Mouse (Mus musculus) erythroblast, embryonic 14.5 days (primary cell): Measurements from ENCODE around the gene Klhl41.

Experiments used
- GATA1 ChIP-seq: IDR thresholded peaks from 2 replicates; pipeline ENCODE4 v1.6.1; 2012; ENCODE audit warnings: low read length, inconsistent platforms, mixed read lengths
- TAL1 ChIP-seq: IDR thresholded peaks from 3 replicates; pipeline ENCODE4 v1.6.1; 2012; ENCODE audit warnings: low read length, inconsistent platforms, mixed read lengths

DNA sequence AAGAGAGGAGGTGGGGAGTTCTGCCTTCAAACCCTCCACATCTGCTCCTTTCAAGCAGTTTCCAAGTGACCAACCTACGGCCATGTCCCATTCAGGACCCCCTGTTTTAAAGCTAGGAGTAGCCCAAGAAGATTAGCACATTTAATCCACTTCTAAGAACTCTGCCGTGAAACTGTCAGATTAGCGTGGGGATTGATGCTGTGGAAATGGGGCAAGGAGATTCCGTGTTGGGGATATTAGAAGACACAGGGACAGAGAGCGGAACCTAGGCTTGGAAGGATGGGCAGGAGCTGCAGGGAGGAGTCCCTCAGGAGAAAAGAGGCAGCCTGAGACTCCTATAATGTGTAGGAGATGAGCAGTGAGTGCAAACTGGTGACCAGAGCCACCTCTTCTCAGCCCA is 20.2 kb upstream of the Klhl41 start:
- no peak for TF ChIP-seq TAL1
- TF ChIP-seq GATA1: no peak
